Mouse (Mus musculus) layer of hippocampus, adult 9-10 months (tissue): ENCODE measurements around the gene Gcg.

ENCODE experiments used
- DNase-seq: peaks from one replicate; pipeline ENCODE4 v3.0.0; 2022; ENCODE audit warnings: low spot score

The Gcg gene

DNA sequence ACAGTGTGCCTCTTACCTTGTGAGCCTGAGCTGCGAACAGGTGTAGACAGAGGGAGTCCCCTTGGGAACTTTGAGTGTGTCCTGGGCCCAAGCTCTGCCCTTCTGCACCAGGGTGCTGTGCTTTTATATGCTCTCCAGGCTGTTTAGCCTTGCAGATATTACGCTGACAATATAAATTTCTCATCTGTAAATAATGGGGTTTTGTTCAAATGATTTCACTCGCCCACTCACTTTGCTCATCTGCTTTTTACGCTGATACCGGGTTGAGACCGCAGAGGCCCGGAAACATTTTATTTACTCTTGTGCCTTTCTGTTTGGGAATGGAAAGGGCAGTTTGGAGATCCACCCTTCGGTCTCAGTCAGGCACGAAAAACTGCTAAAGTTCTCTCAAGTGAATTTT, at the start of gene Gcg:
TSS of gene Gcg (minus strand) at position 101 of the 400 bp plus-strand sequence.
- DNase-seq = no peak

GRCm38 (mm10) chr2:62531065-62531464, 47.6 kb upstream of the Gcg start:
- DNase-seq = no peak

GRCm38 (mm10) chr2:62526399-62526798, 42.9 kb upstream of the Gcg start:
- no peak for DNase-seq

DNA sequence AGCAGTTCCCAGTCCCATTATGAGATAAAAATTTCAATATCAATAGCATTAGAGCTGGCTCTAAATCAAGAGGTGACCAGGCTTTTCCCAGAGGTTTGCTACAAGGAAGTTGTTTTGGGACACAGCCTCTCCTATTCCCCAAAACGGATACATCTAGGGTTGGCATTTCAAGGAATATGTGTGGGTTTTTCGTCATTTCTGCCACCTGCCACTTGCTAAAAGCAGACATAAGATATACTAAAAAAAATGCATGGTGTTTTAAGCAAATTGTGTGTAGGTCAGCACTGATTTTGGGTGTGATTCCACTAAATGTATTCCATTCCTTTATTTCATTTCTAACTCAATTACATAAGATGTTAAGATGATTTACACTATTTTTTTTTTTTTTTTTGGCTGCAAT, 34.3 kb upstream of the Gcg start:
- DNase-seq = no peak

DNA sequence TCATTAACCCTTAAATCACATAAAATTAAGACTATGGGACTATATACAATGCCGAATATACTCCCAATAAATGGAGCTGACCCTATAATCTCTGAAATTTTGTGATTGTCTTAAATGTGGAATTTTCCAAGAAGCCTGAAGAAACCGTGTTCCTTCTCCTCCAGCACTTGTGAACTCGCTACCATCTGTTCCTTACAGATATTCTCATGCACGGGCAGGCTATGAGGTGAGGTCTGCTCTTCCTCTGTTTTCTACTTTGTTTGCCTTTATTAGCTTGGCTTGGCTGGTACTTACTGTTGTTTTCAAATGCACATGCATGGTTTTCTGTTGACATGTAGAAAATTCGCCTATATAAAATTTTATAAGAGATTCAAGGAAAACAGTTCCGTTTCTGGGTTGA, 31.0 kb upstream of the Gcg start:
- DNase-seq = no peak

DNA sequence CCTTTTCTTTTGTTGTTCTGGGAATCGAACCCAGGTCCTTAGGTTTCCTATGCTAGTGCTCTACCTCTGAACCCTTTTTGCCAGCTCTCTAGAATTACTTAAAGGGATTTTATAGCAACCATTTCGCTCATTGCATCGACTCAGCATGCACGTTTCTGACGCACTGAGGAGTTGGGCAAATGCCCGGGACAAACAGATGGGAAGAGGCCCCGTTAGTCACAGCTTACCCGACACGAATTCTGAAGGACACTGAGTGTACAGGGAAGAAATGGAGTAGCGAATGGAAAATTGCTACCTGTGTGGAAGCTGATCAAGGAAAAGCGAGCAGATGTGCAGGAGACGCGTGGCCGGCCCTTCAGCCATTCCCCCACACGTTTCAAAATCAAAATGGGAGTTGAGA, 30.0 kb upstream of the Gcg start:
- peak; percentile 47 for DNase-seq

DNA sequence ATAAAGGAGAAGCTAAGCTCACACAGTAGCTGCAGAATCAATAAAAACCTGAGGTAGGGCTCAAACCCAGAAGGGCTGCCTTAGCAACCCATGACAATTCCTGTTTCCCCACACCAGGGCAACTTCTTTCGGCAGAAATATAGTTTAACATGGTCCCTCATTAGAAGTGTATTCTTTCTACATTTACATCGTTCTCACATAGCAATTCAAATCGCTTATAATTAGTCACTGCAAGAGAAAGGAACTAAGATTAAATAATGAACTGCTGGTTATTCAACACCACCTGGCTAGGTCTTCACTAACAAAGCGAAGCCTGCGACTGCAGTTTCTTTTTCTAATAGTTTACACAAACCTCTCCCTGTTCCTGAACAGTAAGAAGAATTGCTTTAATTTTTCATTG, 23.7 kb upstream of the Gcg start:
- no peak for DNase-seq

- DNase-seq = no peak
Observed at GRCm38 (mm10) chr2:62506441-62506840, 23.0 kb upstream of the Gcg start.

DNA sequence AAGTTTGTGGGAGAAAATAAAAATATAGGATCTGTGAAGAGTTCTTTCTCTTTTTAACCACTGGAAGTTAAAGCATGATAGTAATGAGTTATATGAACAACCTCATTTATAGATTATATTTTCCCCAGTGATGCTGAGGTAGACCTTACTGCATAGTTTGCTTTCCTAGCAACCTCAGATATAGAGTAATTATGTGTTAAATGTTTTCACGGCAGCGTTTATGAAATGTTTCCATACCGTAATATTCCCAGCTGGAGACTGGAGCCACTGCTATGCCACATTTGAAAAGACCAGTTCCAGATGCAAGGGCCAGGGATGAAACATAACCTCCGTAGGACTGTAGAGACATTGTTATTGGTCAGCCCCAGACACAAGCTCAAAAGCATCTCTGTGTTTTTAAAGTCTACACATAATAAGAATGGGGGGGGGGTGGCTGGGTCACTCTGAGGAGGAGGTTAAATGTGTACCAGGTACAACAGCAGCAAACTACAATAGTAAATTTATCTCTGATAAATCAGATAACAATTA, 20.9 kb upstream of the Gcg start:
- no peak for DNase-seq

DNA sequence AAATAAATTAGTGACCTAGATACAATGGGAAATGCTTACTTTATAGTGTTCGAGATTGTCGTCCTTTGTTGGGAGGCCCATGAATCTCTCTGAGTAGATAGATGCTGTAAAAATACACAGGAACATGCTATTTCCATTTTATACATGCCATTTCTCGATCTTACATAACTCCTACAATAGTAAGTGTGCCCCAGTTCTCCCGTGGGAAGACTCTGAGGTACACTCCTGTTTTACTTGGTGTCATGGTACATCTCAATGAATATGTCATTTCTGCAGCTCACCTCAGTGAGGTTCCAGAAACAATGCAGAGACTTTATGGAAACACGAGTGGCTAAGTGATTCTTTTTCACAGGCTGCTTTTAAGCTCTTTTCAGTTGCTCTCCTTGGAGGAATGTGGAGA, 19.9 kb upstream of the Gcg start:
- no peak for DNase-seq

- no peak for DNase-seq
Observed at GRCm38 (mm10) chr2:62502516-62502915, 19.1 kb upstream of the Gcg start.

GRCm38 (mm10) chr2:62498821-62499220, 15.4 kb upstream of the Gcg start:
- DNase-seq = no peak

GRCm38 (mm10) chr2:62498086-62498485, 14.6 kb upstream of the Gcg start:
- no peak for DNase-seq

DNA sequence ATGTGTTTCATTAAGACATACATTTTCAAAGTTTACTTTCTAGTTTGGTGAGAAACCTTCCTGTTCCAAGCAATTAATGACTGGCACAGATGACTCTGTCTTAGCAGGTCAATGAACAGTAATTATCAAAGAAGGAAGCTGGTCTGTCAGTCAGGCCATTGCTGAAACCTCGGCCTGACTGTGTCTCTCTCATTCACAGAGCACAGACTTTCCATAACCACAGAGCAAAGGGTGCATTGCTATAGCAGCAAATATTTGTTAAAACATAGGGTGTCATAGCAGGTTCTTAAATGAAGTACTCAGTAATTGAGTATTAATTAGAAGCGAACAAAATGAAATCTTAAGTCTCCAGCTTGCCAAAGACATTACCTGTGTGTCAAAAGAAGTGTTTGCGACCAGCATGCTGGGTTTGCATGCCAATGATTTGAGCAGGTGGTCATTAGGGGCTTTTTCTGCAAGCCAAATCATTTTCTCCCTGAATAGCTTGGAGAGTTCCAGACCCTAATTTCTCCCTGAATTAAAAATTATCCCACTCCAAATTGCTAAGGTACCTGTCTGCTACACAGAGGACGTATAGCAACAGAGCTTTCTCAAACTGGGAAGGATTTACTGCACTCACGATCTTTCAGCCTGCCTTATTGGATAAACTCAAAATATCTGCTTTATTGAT, 14.0 kb upstream of the Gcg start:
- no peak for DNase-seq

GRCm38 (mm10) chr2:62495407-62495806, 12.0 kb upstream of the Gcg start:
- DNase-seq = no peak

DNA sequence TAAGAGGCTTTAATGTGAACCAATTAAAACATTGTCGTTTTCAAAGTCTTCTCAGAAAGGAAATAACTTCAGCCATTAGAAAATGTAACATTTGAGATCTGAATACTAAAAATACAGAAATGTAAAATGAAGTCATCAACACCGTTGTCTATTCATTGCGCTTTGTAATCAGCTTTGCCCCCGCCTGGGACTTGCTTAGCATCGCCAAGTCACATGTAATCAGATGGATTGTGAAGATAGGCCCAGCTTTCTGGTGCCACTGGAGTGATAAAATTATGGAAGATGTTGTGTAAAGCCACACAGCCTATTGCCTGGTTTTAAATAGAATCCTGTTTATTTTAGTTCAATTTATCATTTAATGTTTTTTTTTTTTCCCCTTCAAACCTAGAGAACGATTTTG, 6.4 kb upstream of the Gcg start:
- no peak for DNase-seq

- no peak for DNase-seq
Observed at GRCm38 (mm10) chr2:62484906-62485305, 1.5 kb upstream of the Gcg start.

DNA sequence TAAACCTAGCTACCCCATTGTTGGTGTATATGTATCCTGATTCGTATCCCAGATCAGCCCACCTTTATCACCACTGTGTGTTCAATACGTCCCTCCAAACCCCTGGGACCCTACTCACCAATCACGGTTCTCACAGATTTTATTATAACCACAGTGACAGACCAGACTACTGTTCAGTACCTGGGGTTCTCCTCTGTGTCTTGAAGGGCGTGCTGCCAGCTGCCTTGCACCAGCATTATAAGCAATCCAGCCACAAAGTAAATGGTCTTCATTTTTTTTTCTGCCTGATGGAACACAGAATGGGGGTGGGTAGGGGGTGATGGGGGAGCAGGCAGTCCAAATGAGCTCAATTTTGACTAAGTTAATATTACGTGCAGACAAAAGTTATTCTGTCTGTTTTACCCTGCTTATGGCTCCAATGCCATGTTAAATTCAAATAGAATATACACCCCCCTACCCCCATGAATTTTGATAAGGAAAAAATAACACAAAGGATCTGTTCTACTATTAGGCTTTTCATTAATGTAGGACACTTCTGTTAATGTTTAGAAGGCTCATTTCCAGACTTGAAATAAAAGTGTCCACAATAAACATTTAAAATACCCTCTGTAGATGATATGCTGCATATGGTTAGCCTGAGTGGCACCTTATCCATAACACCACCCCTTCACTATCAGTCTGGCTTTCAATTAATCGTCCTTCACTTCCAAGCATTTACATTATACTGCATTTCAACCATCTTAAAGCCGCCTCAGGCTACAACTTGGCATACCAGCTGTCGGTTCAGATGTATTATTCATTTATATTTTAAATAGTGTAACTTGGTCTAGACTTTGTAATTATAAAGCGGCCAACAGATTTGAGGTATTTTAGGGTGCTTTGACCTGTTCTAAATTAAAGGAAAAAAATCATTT, 2.9 kb downstream of the Gcg start:
- DNase-seq = no peak

- no peak for DNase-seq
Observed at GRCm38 (mm10) chr2:62469551-62469950, 13.9 kb downstream of the Gcg start.

- no peak for DNase-seq
Observed at GRCm38 (mm10) chr2:62463287-62463686, 20.2 kb downstream of the Gcg start.

DNA sequence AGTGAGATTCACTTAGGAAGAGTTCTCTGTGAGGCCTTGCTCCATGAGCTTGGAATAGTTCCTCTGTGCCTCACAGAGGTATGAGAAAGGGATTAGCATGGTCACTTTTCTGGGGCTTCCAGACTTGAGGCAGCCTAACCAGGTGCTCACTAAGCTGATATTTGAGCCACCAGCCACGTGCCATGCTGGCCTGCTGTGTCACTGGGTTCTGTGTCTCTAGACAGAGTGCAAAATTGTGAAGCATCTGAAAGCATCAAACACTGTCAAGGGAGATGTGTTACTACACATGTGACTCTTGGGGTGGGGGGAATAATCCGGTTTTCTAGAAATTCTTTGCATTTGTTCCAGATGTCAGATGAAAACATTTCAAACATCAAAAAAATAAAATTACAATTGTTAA, 21.3 kb downstream of the Gcg start:
- no peak for DNase-seq

DNA sequence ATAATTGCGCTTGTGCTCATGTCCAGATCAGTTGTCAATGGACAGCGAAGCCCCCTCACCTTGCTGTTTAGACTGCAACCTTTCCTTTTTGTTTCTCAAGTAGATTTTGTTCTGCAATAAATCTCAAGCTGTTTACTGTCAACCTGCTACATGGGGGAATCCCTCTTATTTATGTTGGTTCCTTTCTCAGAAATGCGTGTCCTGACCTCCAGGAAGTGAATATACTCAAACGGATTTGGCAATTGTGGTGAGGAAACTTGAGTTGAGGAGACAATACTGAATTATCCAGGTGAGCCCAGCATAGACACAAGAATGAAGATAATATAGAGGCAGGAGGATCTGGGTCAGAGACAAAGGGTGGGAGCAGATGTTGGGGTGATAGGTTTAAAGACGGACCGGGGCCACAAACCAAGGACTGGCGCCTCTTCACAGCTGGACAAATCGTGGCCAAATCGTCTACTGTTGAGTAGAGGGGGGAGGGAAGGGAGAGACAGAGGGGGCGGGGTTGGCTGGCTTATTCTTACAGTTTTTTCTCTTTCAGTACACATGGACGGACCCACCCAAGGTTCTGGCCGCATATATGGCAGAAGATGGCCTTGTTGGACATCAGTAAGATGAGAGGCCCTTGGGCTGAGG, 22.5 kb downstream of the Gcg start:
- no peak for DNase-seq

DNA sequence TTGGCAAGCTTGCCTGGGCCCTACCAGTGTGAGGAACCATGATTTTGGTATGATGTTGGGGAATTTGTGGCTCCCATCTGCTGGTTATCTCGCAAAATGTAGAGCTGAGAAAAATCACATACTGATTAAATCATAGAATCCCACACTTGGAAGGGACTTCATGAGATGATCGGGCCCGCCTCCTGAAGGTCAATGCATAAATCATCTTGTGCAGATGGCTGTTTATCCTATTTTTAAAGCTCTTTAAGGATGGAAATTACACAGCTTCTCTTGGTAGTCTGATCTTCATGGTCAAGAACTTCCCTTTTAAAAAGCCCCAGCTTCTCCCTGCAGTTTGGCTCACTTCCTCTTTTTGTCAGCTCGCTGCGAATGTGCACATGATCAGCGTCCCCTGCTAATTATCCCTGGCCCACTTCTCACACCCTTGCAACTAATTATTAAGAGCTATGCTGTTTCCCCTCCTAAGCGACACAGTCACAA, 23.2 kb downstream of the Gcg start:
- no peak for DNase-seq
